Mouse (Mus musculus) erythroblast, embryonic 14.5 days (primary cell): ENCODE measurements around the gene Myg1. TPM values are rescaled to one million over a fixed set of nuclear protein-coding genes. Genes with fewer than 3 reads are reported as not detected.

Experiments used
- H3K27me3 ChIP-seq: 2 replicates; pipeline ENCODE4 v1.6.1; 2012; ENCODE audit warnings: inconsistent platforms; ENCODE audit not compliant: control insufficient read depth
- H3K36me3 ChIP-seq: 2 replicates; pipeline ENCODE4 v1.6.1; 2012; ENCODE audit warnings: mild to moderate bottlenecking, inconsistent platforms; ENCODE audit not compliant: control insufficient read depth
- H3K4me1 ChIP-seq: 2 replicates; pipeline ENCODE4 v1.6.1; 2012; ENCODE audit warnings: inconsistent platforms; ENCODE audit not compliant: control insufficient read depth
- H3K4me3 ChIP-seq: replicated peaks from 2 replicates; pipeline ENCODE3; 2012; ENCODE audit warnings: moderate library complexity, mild to moderate bottlenecking, inconsistent platforms
- H3K9me3 ChIP-seq: 2 replicates; pipeline ENCODE4 v1.6.1; 2012; ENCODE audit warnings: low read length, inconsistent platforms, mixed read lengths; ENCODE audit not compliant: control insufficient read depth
- GATA1 ChIP-seq: IDR thresholded peaks from 2 replicates; pipeline ENCODE4 v1.6.1; 2012; ENCODE audit warnings: low read length, inconsistent platforms, mixed read lengths
- TAL1 ChIP-seq: IDR thresholded peaks from 3 replicates; pipeline ENCODE4 v1.6.1; 2012; ENCODE audit warnings: low read length, inconsistent platforms, mixed read lengths
- polyA plus RNA-seq: library from polyadenylated mRNA; stranded (reverse); fragments of >175 nt; gene quantifications from 2 replicates; pipeline ENCODE4 v1.2.3, GENCODE M21; 2012

Myg1 gene
- polyA plus RNA-seq, 1 experiment: 6.4 TPM

- Histone ChIP-seq H3K4me1 (peaks cover 17% of the 10 kb centered on the region), H3K27me3 (peaks cover 74% of the 10 kb centered on the region), H3K9me3 (peaks cover 6% of the 10 kb centered on the region; the same call in 1 of the 2 replicates), H3K4me3 (peak overlapping the region; percentile 45), H3K36me3 (no peaks in the 10 kb centered on the region)
- TF ChIP-seq TAL1 (no peak), GATA1 (no peak)
These were observed 23.8 kb downstream of the Myg1 start for GRCm38 (mm10) chr15:102355134-102355870.

- Histone ChIP-seq H3K4me3 (peak overlapping the region; percentile 45), H3K36me3 (no peaks in the 10 kb centered on the region), H3K9me3 (peaks cover 6% of the 10 kb centered on the region; the same call in 1 of the 2 replicates), H3K4me1 (peaks cover 17% of the 10 kb centered on the region), H3K27me3 (peaks cover 79% of the 10 kb centered on the region)
- TF ChIP-seq GATA1 (no peak), TAL1 (no peak)
These were observed 24.4 kb downstream of the Myg1 start for GRCm38 (mm10) chr15:102355871-102356441.

- Histone ChIP-seq H3K27me3 (peaks cover 82% of the 10 kb centered on the region), H3K36me3 (no peaks in the 10 kb centered on the region), H3K4me3 (no peak overlapping the region), H3K9me3 (peaks cover 6% of the 10 kb centered on the region; the same call in 1 of the 2 replicates), H3K4me1 (peaks cover 11% of the 10 kb centered on the region)
- TF ChIP-seq GATA1 (no peak), TAL1 (no peak)
These were observed 25.2 kb downstream of the Myg1 start for GRCm38 (mm10) chr15:102356501-102357325.

GRCm38 (mm10) chr15:102358126-102358525 lies 26.6 kb downstream of the Myg1 start:
- peaks cover 11% of the 10 kb centered on the region for H3K4me1 ChIP-seq
- H3K9me3 ChIP-seq: peaks cover 6% of the 10 kb centered on the region; the same call in 1 of the 2 replicates
- TF ChIP-seq GATA1: no peak
- TF ChIP-seq TAL1: no peak
- H3K4me3 ChIP-seq: no peak overlapping the region
- no peaks in the 10 kb centered on the region for H3K36me3 ChIP-seq
- H3K27me3 ChIP-seq: peaks cover 89% of the 10 kb centered on the region

GRCm38 (mm10) chr15:102358834-102359233 lies 27.3 kb downstream of the Myg1 start:
- peaks cover 11% of the 10 kb centered on the region for H3K4me1 ChIP-seq
- peaks cover 92% of the 10 kb centered on the region for H3K27me3 ChIP-seq
- no peaks in the 10 kb centered on the region for H3K36me3 ChIP-seq
- H3K4me3 ChIP-seq: no peak overlapping the region
- peaks cover 6% of the 10 kb centered on the region; the same call in 1 of the 2 replicates for H3K9me3 ChIP-seq
- TF ChIP-seq TAL1 (no peak), GATA1 (no peak)

- H3K9me3 ChIP-seq: peaks cover 7% of the 10 kb centered on the region
- H3K4me3 ChIP-seq: no peak overlapping the region
- no peak for TF ChIP-seq GATA1
- TF ChIP-seq TAL1: no peak
- no peaks in the 10 kb centered on the region for H3K36me3 ChIP-seq
- peaks cover 90% of the 10 kb centered on the region for H3K27me3 ChIP-seq
- no peaks in the 10 kb centered on the region for H3K4me1 ChIP-seq
These were observed 31.1 kb downstream of the Myg1 start for GRCm38 (mm10) chr15:102362648-102363047.

- Histone ChIP-seq H3K4me1 (no peaks in the 10 kb centered on the region), H3K36me3 (no peaks in the 10 kb centered on the region), H3K27me3 (peaks cover 88% of the 10 kb centered on the region), H3K4me3 (no peak overlapping the region), H3K9me3 (peaks cover 9% of the 10 kb centered on the region)
- TF ChIP-seq GATA1 (no peak), TAL1 (no peak)
These were observed 33.2 kb downstream of the Myg1 start for GRCm38 (mm10) chr15:102364678-102365077.

GRCm38 (mm10) chr15:102366238-102366637 lies 34.7 kb downstream of the Myg1 start:
- Histone ChIP-seq H3K4me1 (no peaks in the 10 kb centered on the region), H3K36me3 (no peaks in the 10 kb centered on the region), H3K9me3 (peaks cover 9% of the 10 kb centered on the region), H3K27me3 (peaks cover 92% of the 10 kb centered on the region), H3K4me3 (no peak overlapping the region)
- no peak for TF ChIP-seq GATA1
- no peak for TF ChIP-seq TAL1

- Histone ChIP-seq H3K4me3 (no peak within 1 kb of the TSS), H3K36me3 (no peaks in the 10 kb centered on the region), H3K4me1 (no peaks in the 10 kb centered on the region), H3K9me3 (peaks cover 9% of the 10 kb centered on the region), H3K27me3 (peaks cover 94% of the 10 kb centered on the region)
- TF ChIP-seq GATA1 (no peak), TAL1 (no peak)
These were observed 35.3 kb downstream of the Myg1 start, which contains the start of gene Sp7 for GRCm38 (mm10) chr15:102366733-102367344. TSS of gene Sp7 (minus strand) at chr15:102367182.
